Mouse (Mus musculus) hindbrain, embryonic 15.5 days (tissue): Measurements from ENCODE around the gene Fbxo4. TPM values are rescaled to one million over a fixed set of nuclear protein-coding genes. Genes with fewer than 3 reads are reported as not detected.

Experiments used
- ATAC-seq: fragments of 200-750 bp; cut with Nextera tagmentation; 2 replicates; pipeline ENCODE4 v1.8.0; 2017; ENCODE audit warnings: low read depth, moderate number of reproducible peaks, moderate TSS enrichment; ENCODE audit not compliant: low FRiP score
- H3K27ac ChIP-seq: fragments of 300-500 bp; sonication (generic); replicated peaks from 2 replicates; pipeline ENCODE4 v1.5.1; 2015; ENCODE audit warnings: mild to moderate bottlenecking, inconsistent platforms
- H3K27me3 ChIP-seq: fragments of 300-500 bp; sonication (generic); 2 replicates; pipeline ENCODE4 v1.6.1; 2015; ENCODE audit warnings: control low read depth, inconsistent platforms
- H3K36me3 ChIP-seq: fragments of 300-500 bp; sonication (generic); 2 replicates; pipeline ENCODE4 v1.6.1; 2015; ENCODE audit warnings: control low read depth, inconsistent platforms
- H3K4me1 ChIP-seq: fragments of 300-500 bp; sonication (generic); replicated peaks from 2 replicates; pipeline ENCODE4 v1.6.1; 2015; ENCODE audit warnings: control low read depth, inconsistent platforms
- H3K4me2 ChIP-seq: fragments of 300-500 bp; sonication (generic); 2 replicates; pipeline ENCODE4 v1.6.1; 2015; ENCODE audit warnings: moderate library complexity, mild to moderate bottlenecking, inconsistent platforms
- H3K4me3 ChIP-seq: fragments of 300-500 bp; sonication (generic); 2 replicates; pipeline ENCODE4 v1.5.1; 2015; ENCODE audit warnings: mild to moderate bottlenecking, inconsistent platforms
- H3K9ac ChIP-seq: fragments of 300-500 bp; sonication (generic); 2 replicates; pipeline ENCODE4 v1.6.1; 2015; ENCODE audit warnings: inconsistent platforms
- H3K9me3 ChIP-seq: fragments of 300-500 bp; sonication (generic); 2 replicates; pipeline ENCODE4 v1.6.1; 2016; ENCODE audit warnings: control low read depth, inconsistent platforms
- WGBS: fragments of 180-500 bp; shearing (Covaris S2); methylation state at CpG from one replicate; pipeline ENCODE4 v1.1.7; 2015; 5-methylcytosine and 5-hydroxymethylcytosine counted together
- polyA plus RNA-seq: library from polyadenylated mRNA; unstranded; fragments of >200 nt; fragmentation: Nextera tagmentation; extraction: Ambion mirVana; gene quantifications from 2 replicates; pipeline ENCODE4 v1.2.1, GENCODE M21; 2015

Gene Fbxo4
- 9.8 TPM in 2 replicates for polyA plus RNA-seq

DNA sequence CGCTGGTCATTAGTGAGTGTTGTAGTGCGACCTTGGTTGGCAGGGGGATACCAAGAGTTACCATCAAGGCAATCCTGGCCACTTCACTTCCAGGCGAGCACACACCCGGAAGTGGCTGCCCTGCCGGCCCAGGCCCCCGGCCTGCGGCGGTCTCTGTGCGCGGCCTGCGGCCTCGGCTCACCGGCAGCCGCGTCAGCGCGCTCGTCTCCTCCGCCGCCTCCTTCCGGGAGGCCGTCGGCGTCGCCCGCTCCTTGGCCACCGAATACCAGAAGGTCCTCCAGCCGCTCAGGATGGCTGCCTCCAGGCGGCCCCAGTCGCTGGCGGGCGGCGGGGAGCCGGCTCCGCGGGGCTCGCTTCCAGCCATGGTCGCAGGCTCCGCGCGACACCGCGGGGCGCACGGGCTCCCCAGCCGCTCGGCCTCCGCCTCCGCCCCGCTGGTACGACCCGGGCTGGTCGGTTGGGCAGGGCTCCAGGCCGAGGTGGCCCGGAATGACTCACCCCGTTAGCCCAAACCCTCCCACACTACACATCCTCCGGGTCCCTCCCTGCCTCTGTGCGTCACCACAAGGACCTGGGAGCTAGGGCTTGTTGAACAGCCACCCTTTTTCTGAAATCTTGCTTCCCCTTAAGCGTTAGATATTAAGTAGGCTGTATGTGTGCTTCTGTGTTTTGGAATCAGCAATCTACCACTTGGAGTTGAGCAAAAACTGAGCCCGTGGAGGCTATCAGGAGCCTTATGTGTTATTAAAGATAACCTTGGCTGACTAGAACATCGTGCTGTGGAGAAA is at the start of gene Fbxo4:
Gene Fbxo4, minus strand, starts transcription at position 513 of the 788 bp plus-strand sequence.
- peak within 1 kb of the TSS; percentile 79 for H3K4me2 ChIP-seq
- 1% methylated on average over 61 of the region's 61 CpGs for WGBS
- peak within 1 kb of the TSS; percentile 91 for H3K9ac ChIP-seq
- H3K9me3 ChIP-seq: no peaks in the 10 kb centered on the region
- peaks cover 16% of the 10 kb centered on the region; the same call in 1 of the 2 replicates for H3K36me3 ChIP-seq
- H3K27ac ChIP-seq: peak within 1 kb of the TSS; percentile 97
- H3K27me3 ChIP-seq: no peaks in the 10 kb centered on the region
- ATAC-seq: peak; percentile 97
- peak within 1 kb of the TSS; percentile 68 for H3K4me3 ChIP-seq
- 0 out of 2 replicates have a peak, but pooled peaks cover 3% of the 10 kb centered on the region for H3K4me1 ChIP-seq

DNA sequence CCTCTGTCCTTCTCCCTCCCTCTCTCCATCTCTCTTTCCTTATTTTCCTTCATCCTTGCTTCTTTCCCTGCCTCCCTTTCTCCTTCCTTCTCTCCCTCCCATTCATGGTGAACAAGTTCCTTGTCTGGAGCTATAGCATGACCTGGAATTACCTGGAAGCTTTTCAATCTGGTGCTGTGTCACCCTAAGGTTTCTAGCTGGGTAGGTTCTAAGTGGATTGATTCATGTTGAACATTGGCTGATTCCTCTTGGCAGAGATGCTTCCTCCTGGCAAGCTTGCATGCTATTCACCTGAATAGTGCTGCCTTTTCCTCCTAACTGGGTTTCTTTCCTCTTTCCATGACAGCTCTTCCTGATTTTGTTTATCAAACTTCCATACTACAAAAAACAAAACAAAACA is 49.6 kb upstream of the Fbxo4 start:
- no peak for ATAC-seq
- Histone ChIP-seq H3K4me3 (no peak overlapping the region), H3K27ac (no peak overlapping the region), H3K4me1 (peaks cover 24% of the 10 kb centered on the region), H3K9me3 (no peaks in the 10 kb centered on the region), H3K27me3 (no peaks in the 10 kb centered on the region), H3K9ac (no peak overlapping the region), H3K36me3 (no peaks in the 10 kb centered on the region), H3K4me2 (no peak overlapping the region)

DNA sequence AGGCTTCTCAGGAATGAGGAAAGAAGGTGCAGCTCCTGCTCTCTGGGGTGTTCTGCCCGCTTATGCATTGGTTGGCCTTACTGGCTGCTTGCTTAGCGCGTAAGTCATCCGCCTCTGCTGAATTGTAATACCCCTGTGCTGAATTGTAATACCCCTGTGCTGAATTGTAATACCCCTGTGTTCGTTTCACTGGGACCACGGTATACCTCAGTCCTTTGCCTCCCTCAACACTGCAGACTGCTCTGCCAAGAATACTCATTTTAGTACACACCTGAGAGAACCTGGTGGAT is 49.0 kb upstream of the Fbxo4 start:
- WGBS: 78% methylated on average over 6 of the region's 6 CpGs
- no peak overlapping the region for H3K27ac ChIP-seq
- H3K36me3 ChIP-seq: no peaks in the 10 kb centered on the region
- peak overlapping the region; percentile 61 for H3K4me2 ChIP-seq
- H3K9me3 ChIP-seq: no peaks in the 10 kb centered on the region
- ATAC-seq: no peak
- H3K9ac ChIP-seq: no peak overlapping the region
- no peak overlapping the region for H3K4me3 ChIP-seq
- H3K27me3 ChIP-seq: no peaks in the 10 kb centered on the region
- H3K4me1 ChIP-seq: peaks cover 24% of the 10 kb centered on the region

DNA sequence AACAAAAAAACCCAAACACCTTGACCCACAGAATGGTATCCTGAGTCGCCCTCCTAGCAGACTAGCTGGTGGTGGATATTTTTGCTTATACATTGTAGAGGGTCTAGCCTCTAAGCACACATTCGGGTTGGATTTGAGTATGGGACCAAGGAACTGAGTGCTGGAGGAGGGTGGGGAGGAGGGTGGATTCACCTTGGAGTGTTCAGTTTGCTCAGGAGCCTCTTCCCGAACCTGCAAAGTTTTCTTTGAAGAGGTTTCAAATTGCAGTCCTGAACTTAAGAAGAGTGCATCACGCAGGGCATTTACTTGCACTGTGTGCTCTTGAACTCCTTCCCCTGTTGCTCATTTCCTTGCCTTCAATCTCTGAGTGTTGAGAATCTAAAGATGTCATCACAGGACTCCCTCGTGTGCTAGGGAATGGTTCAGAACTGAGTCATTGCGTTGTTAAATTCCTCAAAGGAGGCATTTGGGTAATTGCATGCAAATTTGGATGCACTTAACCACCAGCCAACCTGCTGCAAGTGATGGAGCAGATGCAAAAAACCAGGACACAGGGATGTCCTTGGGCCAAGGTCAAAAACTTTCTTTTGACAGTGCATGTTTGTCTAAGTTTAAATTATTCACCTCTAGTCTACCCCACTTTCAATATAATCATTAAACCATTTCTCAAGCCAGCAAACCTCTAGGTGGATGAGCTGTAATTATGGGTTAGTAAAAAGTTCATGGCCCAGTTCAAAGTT is 48.5 kb upstream of the Fbxo4 start:
- 11% methylated on average over 6 of the region's 6 CpGs for WGBS
- Histone ChIP-seq H3K36me3 (no peaks in the 10 kb centered on the region), H3K9ac (peak overlapping the region; percentile 93), H3K27ac (peak overlapping the region; percentile 97), H3K27me3 (no peaks in the 10 kb centered on the region), H3K4me3 (peak overlapping the region; percentile 84), H3K4me2 (peak overlapping the region; percentile 61), H3K4me1 (peaks cover 24% of the 10 kb centered on the region), H3K9me3 (no peaks in the 10 kb centered on the region)
- 0 out of 2 replicates have a peak, but pooled peaks have one; percentile 4 for ATAC-seq

DNA sequence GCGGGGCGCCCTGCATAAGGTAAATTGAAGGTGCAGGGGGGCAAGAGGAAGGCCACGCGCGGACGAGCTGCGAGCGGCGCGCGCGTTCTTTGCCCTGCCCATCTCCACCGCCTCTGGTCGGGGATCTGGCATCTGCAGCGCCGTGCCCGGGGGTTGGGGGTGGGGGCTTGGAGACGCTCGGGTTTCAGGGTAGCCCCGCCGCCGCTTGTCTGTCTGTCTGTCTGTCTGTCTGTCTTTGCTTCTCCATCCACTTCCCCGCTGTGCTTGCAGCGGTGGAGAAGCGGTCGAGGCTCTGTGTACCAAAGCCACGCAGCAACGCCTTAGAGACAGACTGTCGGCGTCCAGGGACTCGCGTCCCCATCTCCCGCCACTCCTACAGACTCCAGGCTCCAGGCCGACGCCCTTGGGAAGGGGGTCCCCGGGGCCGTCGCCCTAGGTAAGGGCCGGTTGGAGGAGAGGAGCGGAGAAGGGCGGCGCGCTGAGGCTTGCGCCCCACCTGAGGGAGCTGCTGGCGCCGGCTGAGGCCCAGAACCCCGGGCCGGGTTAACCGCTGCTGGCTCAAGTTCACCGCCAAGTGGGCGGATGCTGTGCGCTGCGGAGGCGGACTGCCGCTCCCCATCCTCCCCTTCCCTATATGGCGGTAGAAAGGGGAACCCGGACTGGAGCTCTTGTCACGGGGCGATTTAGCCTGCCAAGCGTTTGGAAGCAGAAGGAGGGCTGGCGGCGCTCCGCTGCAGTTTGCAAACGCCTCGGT is 47.6 kb upstream of the Fbxo4 start:
- peak overlapping the region; percentile 61 for H3K4me2 ChIP-seq
- H3K27ac ChIP-seq: peak overlapping the region; percentile 97
- 0% methylated on average over 65 of the region's 65 CpGs for WGBS
- H3K4me3 ChIP-seq: peak overlapping the region; percentile 84
- no peaks in the 10 kb centered on the region for H3K9me3 ChIP-seq
- H3K9ac ChIP-seq: peak overlapping the region; percentile 93
- H3K27me3 ChIP-seq: no peaks in the 10 kb centered on the region
- H3K36me3 ChIP-seq: no peaks in the 10 kb centered on the region
- ATAC-seq: peak; percentile 86
- peaks cover 24% of the 10 kb centered on the region for H3K4me1 ChIP-seq

DNA sequence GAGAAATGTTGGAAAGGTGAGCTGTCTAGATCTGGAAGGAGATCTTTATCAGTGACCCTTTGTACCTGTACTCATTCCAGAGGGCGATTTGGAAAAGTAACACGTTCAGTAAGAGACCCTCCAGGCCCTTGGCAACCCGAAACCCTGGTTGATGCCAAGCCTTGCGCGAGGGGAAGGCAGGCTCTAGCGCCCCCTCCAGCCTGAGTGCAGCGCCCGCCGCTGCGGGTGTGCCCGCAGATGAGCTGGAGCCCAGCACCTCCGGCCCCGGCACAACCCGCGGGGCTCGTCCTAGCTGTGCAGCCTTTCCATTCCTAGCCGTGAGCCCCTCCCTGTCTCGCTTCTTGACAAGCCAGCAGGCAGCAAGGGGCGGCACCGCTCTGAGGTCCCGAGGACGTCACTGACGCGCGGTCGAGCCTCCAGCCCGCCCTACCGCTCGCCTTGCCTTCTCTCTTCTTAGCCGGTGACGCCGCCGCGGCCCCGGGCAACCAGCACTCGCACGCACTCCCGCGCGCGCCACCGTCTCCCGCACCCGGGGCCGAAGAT is 46.9 kb upstream of the Fbxo4 start, which contains the start of gene Oxct1:
Gene Oxct1, plus strand, starts transcription at position 153 of the 543 bp plus-strand sequence.
- Histone ChIP-seq H3K27me3 (no peaks in the 10 kb centered on the region), H3K9ac (peak within 1 kb of the TSS; percentile 93), H3K9me3 (no peaks in the 10 kb centered on the region), H3K27ac (peak within 1 kb of the TSS; percentile 97), H3K4me2 (peak within 1 kb of the TSS; percentile 61), H3K36me3 (no peaks in the 10 kb centered on the region), H3K4me1 (peaks cover 24% of the 10 kb centered on the region), H3K4me3 (peak within 1 kb of the TSS; percentile 84)
- ATAC-seq: peak; percentile 97
- WGBS: under 1% methylated on average over 45 of the region's 45 CpGs

DNA sequence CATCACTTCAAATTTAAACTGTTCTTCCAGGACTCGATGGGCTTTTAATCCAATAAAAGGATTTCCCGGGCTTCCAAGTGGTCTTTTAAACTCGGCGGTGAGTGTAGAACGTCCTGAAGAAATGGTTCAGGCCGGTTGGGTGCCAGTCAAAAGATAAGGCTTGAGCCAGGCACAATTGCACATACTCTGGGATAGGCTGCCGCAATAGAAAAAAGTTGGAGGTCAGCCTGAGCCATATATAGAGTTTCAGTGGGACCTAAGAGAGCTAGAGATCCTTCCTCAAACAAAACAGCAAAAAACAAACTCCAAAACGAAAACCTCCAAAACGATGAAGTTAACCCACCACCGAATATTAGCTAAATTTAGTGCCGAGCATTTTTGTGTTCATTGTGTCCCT is 46.1 kb upstream of the Fbxo4 start:
- Histone ChIP-seq H3K9me3 (no peaks in the 10 kb centered on the region), H3K4me1 (peaks cover 24% of the 10 kb centered on the region), H3K4me2 (peak overlapping the region; percentile 61), H3K36me3 (no peaks in the 10 kb centered on the region), H3K9ac (no peak overlapping the region), H3K27ac (0 out of 2 replicates have a peak overlapping the region, but pooled peaks have one; percentile 97), H3K27me3 (no peaks in the 10 kb centered on the region), H3K4me3 (peak overlapping the region; percentile 84; the same call in 1 of the 2 replicates)
- 73% methylated on average over 11 of the region's 11 CpGs for WGBS
- ATAC-seq: no peak

DNA sequence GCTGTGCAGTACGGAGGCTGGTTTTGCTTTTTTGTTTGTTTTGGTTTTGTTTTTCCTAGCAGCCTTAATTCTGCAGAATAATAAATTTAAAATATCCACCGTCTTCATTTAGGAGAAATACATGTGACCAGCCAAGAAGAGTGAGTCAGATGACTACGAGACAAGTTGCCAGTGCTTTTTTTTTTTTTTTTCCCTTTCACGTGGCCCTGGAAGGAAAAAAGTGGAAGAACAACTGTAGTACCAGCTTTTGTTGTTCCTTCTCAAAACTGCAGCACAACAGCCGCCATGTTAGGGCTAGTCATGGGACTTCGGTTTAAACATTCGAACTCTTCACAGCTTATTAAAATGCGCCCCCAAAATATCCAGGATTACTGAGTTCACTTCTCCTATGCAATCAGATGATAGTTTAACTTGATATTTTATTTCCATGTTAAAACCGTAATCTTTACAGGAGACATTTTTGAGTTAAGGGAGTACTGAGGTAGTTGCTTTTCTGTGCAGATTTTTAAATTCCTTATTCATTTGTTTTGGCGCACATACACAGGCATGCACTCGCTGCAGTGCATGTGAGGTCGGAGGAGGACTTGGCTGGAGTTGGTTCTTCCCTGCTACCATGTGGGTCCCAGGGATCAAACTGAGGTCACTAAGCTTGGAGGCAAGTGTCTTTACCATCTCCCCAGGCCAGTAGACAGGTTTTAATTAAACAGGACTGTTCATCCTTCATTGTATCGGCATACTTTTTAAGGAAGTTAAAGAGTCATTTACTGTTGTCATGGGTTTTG is 45.5 kb upstream of the Fbxo4 start:
- H3K4me2 ChIP-seq: no peak overlapping the region
- no peaks in the 10 kb centered on the region for H3K27me3 ChIP-seq
- peaks cover 24% of the 10 kb centered on the region for H3K4me1 ChIP-seq
- no peak overlapping the region for H3K4me3 ChIP-seq
- 86% methylated on average over 13 of the region's 13 CpGs for WGBS
- no peaks in the 10 kb centered on the region for H3K36me3 ChIP-seq
- H3K9me3 ChIP-seq: no peaks in the 10 kb centered on the region
- H3K9ac ChIP-seq: no peak overlapping the region
- H3K27ac ChIP-seq: no peak overlapping the region
- no peak for ATAC-seq

DNA sequence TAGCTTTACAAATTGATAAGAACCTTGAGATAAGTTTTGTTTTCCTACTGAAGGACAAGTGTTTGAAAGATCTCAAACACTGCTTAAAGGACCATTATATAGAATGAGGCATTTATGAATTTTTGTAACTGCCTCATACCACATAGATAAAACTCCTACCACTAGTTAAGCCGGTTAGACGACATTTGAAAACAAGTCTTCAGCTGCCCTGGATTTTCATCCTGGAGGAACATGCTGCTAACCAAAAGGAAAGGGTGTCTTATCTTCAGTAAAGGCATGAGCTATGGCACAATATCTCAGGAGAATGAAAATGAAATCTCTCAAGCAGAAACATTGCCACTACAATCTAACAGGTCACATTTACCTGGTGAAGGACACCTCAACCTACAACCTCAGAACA is 44.4 kb upstream of the Fbxo4 start:
- no peak overlapping the region for H3K9ac ChIP-seq
- no peak for ATAC-seq
- no peak overlapping the region for H3K4me2 ChIP-seq
- H3K27ac ChIP-seq: no peak overlapping the region
- H3K9me3 ChIP-seq: no peaks in the 10 kb centered on the region
- peaks cover 21% of the 10 kb centered on the region for H3K4me1 ChIP-seq
- no peaks in the 10 kb centered on the region for H3K36me3 ChIP-seq
- 95% methylated on average over 2 of the region's 2 CpGs for WGBS
- H3K27me3 ChIP-seq: no peaks in the 10 kb centered on the region
- no peak overlapping the region for H3K4me3 ChIP-seq

DNA sequence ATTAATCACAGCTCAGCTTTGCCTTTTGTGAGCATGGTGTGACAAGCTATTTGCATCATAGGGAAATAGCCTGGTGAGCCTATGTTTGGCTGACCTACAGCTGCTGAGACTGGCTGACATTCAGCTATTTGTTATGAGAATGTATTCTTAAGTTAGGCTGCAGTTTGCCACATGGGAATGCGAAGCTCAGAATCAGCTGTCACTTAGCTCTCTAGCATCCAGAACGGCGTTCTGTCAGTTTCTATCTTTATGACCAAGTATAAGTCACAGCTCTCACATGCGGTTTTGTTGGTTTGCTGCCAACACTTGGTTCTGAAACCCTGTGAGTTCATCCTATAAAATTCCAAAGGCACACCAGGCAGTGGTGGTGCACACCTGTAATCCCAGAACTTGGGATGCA is 41.3 kb upstream of the Fbxo4 start:
- H3K36me3 ChIP-seq: no peaks in the 10 kb centered on the region
- 56% methylated on average over 4 of the region's 4 CpGs for WGBS
- no peak for ATAC-seq

DNA sequence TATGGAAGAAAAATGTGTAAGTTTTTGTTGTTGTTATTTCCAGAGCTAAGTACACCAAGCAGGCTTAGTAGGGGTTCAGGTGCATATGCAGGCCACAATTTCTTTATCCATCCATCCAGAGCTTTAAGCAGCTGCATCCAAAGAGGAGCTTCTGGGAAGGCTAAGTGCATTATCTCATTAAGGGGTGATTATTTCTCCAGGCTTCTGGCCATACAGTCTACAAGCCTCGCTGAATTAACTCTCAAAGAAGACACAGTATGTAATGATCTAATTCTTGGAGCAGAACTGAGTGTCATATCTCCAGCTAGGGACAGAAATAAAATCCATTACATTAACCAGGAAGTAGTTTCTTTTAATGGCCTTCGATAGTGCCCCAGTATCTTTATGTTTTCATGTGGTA is 34.5 kb upstream of the Fbxo4 start:
- Histone ChIP-seq H3K36me3 (no peaks in the 10 kb centered on the region), H3K4me1 (no peaks in the 10 kb centered on the region), H3K27ac (no peak overlapping the region), H3K9ac (no peak overlapping the region), H3K27me3 (no peaks in the 10 kb centered on the region), H3K4me3 (no peak overlapping the region), H3K4me2 (no peak overlapping the region), H3K9me3 (no peaks in the 10 kb centered on the region)
- ATAC-seq: no peak
- WGBS: 66% methylated on average over 2 of the region's 2 CpGs

More for the DNA sequence above, 41.3 kb upstream of the Fbxo4 start:
- Histone ChIP-seq H3K4me3 (no peak overlapping the region), H3K4me2 (no peak overlapping the region), H3K27me3 (no peaks in the 10 kb centered on the region), H3K9ac (no peak overlapping the region), H3K4me1 (peaks cover 4% of the 10 kb centered on the region; the same call in 1 of the 2 replicates), H3K27ac (no peak overlapping the region), H3K9me3 (no peaks in the 10 kb centered on the region)
